Mouse (Mus musculus): ENCODE results near the gene Mndal.
"Not testable (repeated sequence)": the region's sequence is repeated elsewhere in the genome, so short reads cannot be mapped to it uniquely, and the experiment has no call there.

GRCm38 (mm10) chr1:173809294-173809693 lies 133.0 kb downstream of the Mndal start:
- not testable (repeated sequence) for TF ChIP-seq POLR2A (IDR thresholded peaks at IDR 0.05; ENCODE audit: control insufficient read depth, low read depth, low read length); CTCF (IDR thresholded peaks at IDR 0.05; ENCODE audit: control insufficient read depth, insufficient read depth, insufficient replicate concordance, low read depth, low read length)

Measured in testis, adult 2 months (tissue).